Mouse (Mus musculus): ENCODE results near the gene Tbc1d5.

DNA sequence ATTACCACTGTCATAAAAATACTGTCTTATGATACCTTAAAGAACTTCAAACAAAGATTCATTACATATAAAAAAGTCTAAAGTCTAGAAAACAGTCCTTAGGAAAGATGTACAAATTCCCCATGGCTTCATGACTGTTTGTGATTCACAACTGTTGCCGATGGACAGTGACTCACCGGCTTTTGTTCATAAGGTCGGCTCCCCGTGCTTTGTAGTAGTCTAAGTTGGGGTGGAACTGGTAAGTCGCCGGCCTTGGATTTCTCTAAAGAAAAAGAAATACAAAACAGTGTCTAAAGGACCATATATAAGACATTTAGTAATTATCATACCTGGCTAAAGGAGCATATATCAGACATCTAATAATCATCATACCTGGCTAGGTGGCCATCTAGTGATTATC lies 365.6 kb downstream of the Tbc1d5 start:
- TF ChIP-seq GATA1 (IDR thresholded peaks at IDR 0.05; ENCODE audit: low read length) = no peak
- TF ChIP-seq TAL1 (IDR thresholded peaks at IDR 0.05; ENCODE audit: low read length) = no peak

Data from erythroblast, embryonic 14.5 days (primary cell).